Mouse (Mus musculus) limb, embryonic 11.5 days (tissue): ENCODE data around the gene Maml3. TPM values are rescaled to one million over a fixed set of nuclear protein-coding genes. Genes with fewer than 3 reads are reported as not detected.

Source experiments
- ATAC-seq: fragments of 200-750 bp; cut with Nextera tagmentation; 2 replicates; pipeline ENCODE4 v1.8.0; 2017; ENCODE audit warnings: low read depth; ENCODE audit not compliant: insufficient number of reproducible peaks, low FRiP score, low TSS enrichment
- DNase-seq: peaks from one replicate; pipeline ENCODE4 v3.0.0-alpha.2; 2015; ENCODE audit warnings: low spot score
- H3K27ac ChIP-seq: fragments of 300-500 bp; sonication (generic); replicated peaks from 2 replicates; pipeline ENCODE4 v1.5.1; 2014; ENCODE audit warnings: low read depth, mild to moderate bottlenecking, low read length
- H3K27me3 ChIP-seq: fragments of 300-500 bp; sonication (generic); 2 replicates; pipeline ENCODE4 v1.6.1; 2014; ENCODE audit warnings: mild to moderate bottlenecking, low read length, mixed read lengths; ENCODE audit not compliant: control insufficient read depth, insufficient read depth
- H3K36me3 ChIP-seq: fragments of 300-500 bp; sonication (generic); 2 replicates; pipeline ENCODE4 v1.6.1; 2014; ENCODE audit warnings: mild to moderate bottlenecking, low read length, moderate library complexity, mixed read lengths; ENCODE audit not compliant: control insufficient read depth, insufficient read depth
- H3K4me1 ChIP-seq: fragments of 300-500 bp; sonication (generic); 2 replicates; pipeline ENCODE4 v1.6.1; 2014; ENCODE audit warnings: low read length, mixed read lengths; ENCODE audit not compliant: control insufficient read depth, insufficient read depth
- H3K4me2 ChIP-seq: fragments of 300-500 bp; sonication (generic); 2 replicates; pipeline ENCODE4 v1.6.1; 2014; ENCODE audit warnings: low read depth, mild to moderate bottlenecking, moderate library complexity; ENCODE audit not compliant: severe bottlenecking
- H3K4me3 ChIP-seq: fragments of 300-500 bp; sonication (generic); 2 replicates; pipeline ENCODE4 v1.5.1; 2014; ENCODE audit warnings: low read depth, low read length
- H3K9ac ChIP-seq: fragments of 300-500 bp; sonication (generic); 2 replicates; pipeline ENCODE4 v1.6.1; 2014; ENCODE audit warnings: mild to moderate bottlenecking, low read length
- H3K9me3 ChIP-seq: fragments of 300-500 bp; sonication (generic); 2 replicates; pipeline ENCODE4 v1.6.1; 2016; ENCODE audit warnings: low read length; ENCODE audit not compliant: control insufficient read depth
- WGBS: fragments of 180-500 bp; shearing (Covaris S2); extraction: QIAGEN DNeasy Blood & Tissue Kit; methylation state at CpG from one replicate; pipeline ENCODE4 v1.1.7; 2014; 5-methylcytosine and 5-hydroxymethylcytosine counted together
- polyA plus RNA-seq: library from polyadenylated mRNA; unstranded; fragments of >200 nt; fragmentation: Nextera tagmentation; extraction: Ambion mirVana; gene quantifications from 2 replicates; pipeline ENCODE4 v1.2.1, GENCODE M21; 2014

Gene Maml3
- polyA plus RNA-seq, 1 experiment from 2014 or later: 4.3 TPM

- Histone ChIP-seq H3K4me3 (no peak overlapping the region), H3K27me3 (no peaks in the 10 kb centered on the region), H3K4me1 (peaks cover 17% of the 10 kb centered on the region), H3K9ac (no peak overlapping the region), H3K9me3 (no peaks in the 10 kb centered on the region), H3K4me2 (no peak overlapping the region), H3K27ac (no peak overlapping the region), H3K36me3 (no peaks in the 10 kb centered on the region; the same call in 1 of the 2 replicates)
- DNase-seq: no peak
- 80% methylated on average over 11 of the region's 11 CpGs for WGBS
- ATAC-seq: no peak
Observed at GRCm38 (mm10) chr3:52062389-52063260, 42.3 kb downstream of the Maml3 start.

GRCm38 (mm10) chr3:52061472-52062388 lies 43.1 kb downstream of the Maml3 start:
- DNase-seq (no peak), ATAC-seq (no peak)
- H3K36me3 ChIP-seq: no peaks in the 10 kb centered on the region; the same call in 1 of the 2 replicates
- no peak overlapping the region for H3K9ac ChIP-seq
- no peaks in the 10 kb centered on the region for H3K9me3 ChIP-seq
- peaks cover 14% of the 10 kb centered on the region for H3K4me1 ChIP-seq
- no peaks in the 10 kb centered on the region for H3K27me3 ChIP-seq
- no peak overlapping the region for H3K27ac ChIP-seq
- H3K4me2 ChIP-seq: no peak overlapping the region
- 61% methylated on average over 8 of the region's 8 CpGs for WGBS
- H3K4me3 ChIP-seq: no peak overlapping the region

GRCm38 (mm10) chr3:52060886-52061285 lies 44.0 kb downstream of the Maml3 start:
- Histone ChIP-seq H3K27ac (no peak overlapping the region), H3K9me3 (no peaks in the 10 kb centered on the region), H3K27me3 (no peaks in the 10 kb centered on the region), H3K4me3 (no peak overlapping the region), H3K36me3 (no peaks in the 10 kb centered on the region; the same call in 1 of the 2 replicates), H3K4me1 (peaks cover 12% of the 10 kb centered on the region), H3K4me2 (no peak overlapping the region), H3K9ac (no peak overlapping the region)
- ATAC-seq (no peak), DNase-seq (no peak)
- 94% methylated on average over 7 of the region's 7 CpGs for WGBS

- ATAC-seq: no peak
- H3K4me2 ChIP-seq: no peak overlapping the region
- WGBS: 77% methylated on average over 2 of the region's 2 CpGs
- H3K36me3 ChIP-seq: no peaks in the 10 kb centered on the region
- H3K4me1 ChIP-seq: no peaks in the 10 kb centered on the region; the same call in 1 of the 2 replicates
- H3K27me3 ChIP-seq: no peaks in the 10 kb centered on the region
- no peaks in the 10 kb centered on the region for H3K9me3 ChIP-seq
- H3K9ac ChIP-seq: no peak overlapping the region
- no peak overlapping the region for H3K27ac ChIP-seq
- no peak overlapping the region for H3K4me3 ChIP-seq
- DNase-seq: no peak
Observed at GRCm38 (mm10) chr3:52051801-52052200, 53.1 kb downstream of the Maml3 start.

GRCm38 (mm10) chr3:52048082-52048481 lies 56.8 kb downstream of the Maml3 start:
- Histone ChIP-seq H3K9ac (no peak overlapping the region), H3K36me3 (no peaks in the 10 kb centered on the region), H3K9me3 (no peaks in the 10 kb centered on the region), H3K27me3 (no peaks in the 10 kb centered on the region), H3K27ac (no peak overlapping the region), H3K4me1 (peaks cover 25% of the 10 kb centered on the region), H3K4me2 (no peak overlapping the region), H3K4me3 (no peak overlapping the region)
- WGBS: 83% methylated on average over 14 of the region's 14 CpGs
- DNase-seq: no peak
- ATAC-seq: no peak

GRCm38 (mm10) chr3:52047537-52047936 lies 57.3 kb downstream of the Maml3 start:
- Histone ChIP-seq H3K4me3 (no peak overlapping the region), H3K9ac (peak overlapping the region; percentile 32; the same call in 1 of the 2 replicates), H3K27ac (0 out of 2 replicates have a peak overlapping the region, but pooled peaks have one; percentile 26), H3K4me1 (peaks cover 25% of the 10 kb centered on the region), H3K9me3 (no peaks in the 10 kb centered on the region), H3K4me2 (peak overlapping the region; percentile 48; the same call in 1 of the 2 replicates), H3K36me3 (no peaks in the 10 kb centered on the region), H3K27me3 (no peaks in the 10 kb centered on the region)
- DNase-seq (no peak), ATAC-seq (no peak)
- 75% methylated on average over 8 of the region's 8 CpGs for WGBS

- WGBS: 1% methylated on average over 13 of the region's 13 CpGs
Observed at GRCm38 (mm10) chr3:52046895-52047372, 57.9 kb downstream of the Maml3 start.

More at GRCm38 (mm10) chr3:52046895-52047372, 57.9 kb downstream of the Maml3 start:
- Histone ChIP-seq H3K4me3 (peak overlapping the region; percentile 14), H3K9ac (peak overlapping the region; percentile 32), H3K4me2 (peak overlapping the region; percentile 48), H3K27me3 (no peaks in the 10 kb centered on the region), H3K36me3 (no peaks in the 10 kb centered on the region), H3K9me3 (no peaks in the 10 kb centered on the region), H3K27ac (peak overlapping the region; percentile 80), H3K4me1 (peaks cover 25% of the 10 kb centered on the region)
- ATAC-seq (peak; percentile 75), DNase-seq (peak; percentile 93)
